Mouse (Mus musculus) gastrocnemius, adult 18-20 months (tissue): Measurements from ENCODE around the gene Hsbp1. TPM values are rescaled to one million over a fixed set of nuclear protein-coding genes. Genes with fewer than 3 reads are reported as not detected.

ENCODE experiments used
- DNase-seq: peaks from one replicate; pipeline ENCODE4 v3.0.0; 2021; ENCODE audit warnings: low spot score
- total RNA-seq, 2 experiments: library from RNA; stranded (reverse); gene quantifications; 2 replicates each; pipeline ENCODE4 v1.2.3; 2021

Gene Hsbp1
- total RNA-seq, 2 experiments from 2014 or later = 144 to 149 TPM

DNA sequence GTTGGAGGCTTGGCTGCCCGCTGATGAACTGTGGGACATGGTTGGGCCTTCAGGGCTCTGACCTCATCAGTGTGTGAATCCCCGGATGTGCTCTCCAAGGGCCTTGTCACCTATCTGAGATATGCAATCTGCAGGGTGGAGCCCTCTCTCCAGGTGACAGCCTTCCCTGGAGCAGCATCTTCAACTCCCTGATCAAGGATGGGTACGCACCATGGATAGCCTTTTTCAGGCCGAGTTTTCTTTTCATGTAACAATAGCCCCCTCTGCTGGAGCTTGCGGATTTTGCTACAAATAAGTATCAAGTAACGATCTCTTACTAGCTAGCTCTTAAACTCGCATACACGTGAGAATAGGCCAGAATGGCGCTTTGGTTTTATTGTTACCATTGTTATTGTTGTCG is 40.2 kb downstream of the Hsbp1 start:
- DNase-seq = peak; percentile 77

- no peak for DNase-seq
Observed at GRCm38 (mm10) chr8:119385854-119386253, 41.6 kb downstream of the Hsbp1 start.

GRCm38 (mm10) chr8:119386988-119387387 is 42.7 kb downstream of the Hsbp1 start:
- DNase-seq = no peak

DNA sequence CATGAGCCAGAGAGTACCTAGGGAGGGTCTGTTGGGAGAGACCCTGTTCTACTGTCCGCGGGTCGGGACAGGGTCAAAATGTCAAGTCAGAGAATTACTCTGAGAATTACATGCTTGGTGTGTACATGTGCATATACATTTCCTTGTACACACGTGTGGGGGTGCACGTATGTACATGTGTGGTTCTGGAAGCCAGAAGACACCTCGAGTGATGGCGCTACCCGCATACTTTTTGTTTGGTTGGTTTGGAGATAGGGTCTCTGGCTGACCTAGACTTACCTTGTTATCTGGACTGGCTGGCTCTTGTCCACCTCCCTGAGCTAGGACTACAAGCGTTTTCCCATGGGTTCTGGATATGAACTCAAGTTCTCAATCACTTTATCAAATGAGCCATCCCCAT is 49.8 kb downstream of the Hsbp1 start:
- DNase-seq = no peak

GRCm38 (mm10) chr8:119394524-119395026 is 50.3 kb downstream of the Hsbp1 start, which contains the start of gene Mlycd:
Gene Mlycd, plus strand, starts transcription at chr8:119394878.
- peak; percentile 96 for DNase-seq

GRCm38 (mm10) chr8:119395072-119395950 is 51.0 kb downstream of the Hsbp1 start:
- no peak for DNase-seq

Other genes starting within 250 kb of the Hsbp1 start
- 10 to 100 TPM; 75.0 to 87.3 TPM for gene Mlycd, start 50.4 kb downstream of the Hsbp1 start, total RNA-seq
- 10 to 100 TPM in 1 of 2 experiments, 1 to 10 TPM in 1; 9.3 to 13.9 TPM for gene Osgin1, start 89.6 kb downstream of the Hsbp1 start, total RNA-seq
- under 1 TPM in 1 of 2 experiments, not detected in 1; 0.16 TPM for gene Necab2, start 102.2 kb downstream of the Hsbp1 start, total RNA-seq
- gene Slc38a8, start 157.2 kb downstream of the Hsbp1 start, total RNA-seq = not detected
- gene Mbtps1, start 214.2 kb downstream of the Hsbp1 start, total RNA-seq = 10 to 100 TPM; 20.2 to 21.1 TPM
- 10 to 100 TPM; 13.4 to 16.3 TPM for gene Hsdl1, start 230.7 kb downstream of the Hsbp1 start, total RNA-seq
- not detected for gene Dnaaf1, start 230.7 kb downstream of the Hsbp1 start, total RNA-seq